Mouse (Mus musculus) layer of hippocampus, adult 9-10 months (tissue): ENCODE data around the gene Fam205c.

Experiments used
- DNase-seq: peaks from one replicate; pipeline ENCODE4 v3.0.0; 2022; ENCODE audit warnings: low spot score

Fam205c gene

GRCm38 (mm10) chr4:42874134-42874533 lies at the start of gene Fam205c:
Fam205c (minus strand) TSS chr4:42874234.
- no peak for DNase-seq

DNA sequence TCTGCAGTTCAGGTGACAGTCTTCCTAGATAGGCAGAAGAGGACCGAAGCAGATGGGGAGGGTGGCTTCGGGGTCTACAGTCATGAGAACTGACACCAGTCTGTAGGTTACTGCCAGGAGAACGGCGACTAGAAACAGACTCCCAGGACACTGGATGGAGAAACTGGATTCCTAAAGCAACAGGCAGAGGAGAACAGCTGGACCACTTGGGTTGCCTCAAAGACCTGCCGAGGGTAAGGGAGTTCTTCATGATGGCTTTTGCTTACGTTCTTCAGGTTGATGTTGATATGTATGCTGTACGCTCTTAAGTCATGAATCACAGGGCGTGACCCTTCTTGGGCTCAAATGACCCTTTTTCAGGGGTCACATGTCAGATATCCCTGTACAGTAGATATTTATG lies 48.4 kb upstream of the Fam205c start:
- DNase-seq: no peak

- no peak for DNase-seq
Measured at GRCm38 (mm10) chr4:42922056-42922455, 48.0 kb upstream of the Fam205c start.

- DNase-seq: no peak
Measured at GRCm38 (mm10) chr4:42921536-42921935, 47.5 kb upstream of the Fam205c start.

- no peak for DNase-seq
Measured at GRCm38 (mm10) chr4:42920726-42921125, 46.7 kb upstream of the Fam205c start.

DNA sequence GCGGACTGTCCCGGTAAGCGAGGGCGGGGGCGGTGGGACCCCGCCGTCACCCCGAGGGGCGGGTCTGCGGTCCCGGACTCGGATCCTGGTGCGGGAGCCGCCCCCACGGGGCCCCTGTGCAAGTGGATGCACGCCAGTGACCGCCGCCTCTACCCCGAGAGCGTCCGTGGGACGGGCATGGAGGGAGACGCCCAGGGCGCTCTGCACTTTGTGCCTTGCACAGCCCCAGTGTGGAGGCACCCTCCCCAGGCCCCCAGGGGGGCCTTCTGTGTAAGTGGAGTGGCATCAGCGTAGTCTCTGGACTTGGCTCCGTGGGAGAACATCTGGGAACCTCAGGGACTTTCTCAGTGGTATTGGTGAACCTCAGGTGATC lies 43.4 kb upstream of the Fam205c start:
- DNase-seq: no peak

DNA sequence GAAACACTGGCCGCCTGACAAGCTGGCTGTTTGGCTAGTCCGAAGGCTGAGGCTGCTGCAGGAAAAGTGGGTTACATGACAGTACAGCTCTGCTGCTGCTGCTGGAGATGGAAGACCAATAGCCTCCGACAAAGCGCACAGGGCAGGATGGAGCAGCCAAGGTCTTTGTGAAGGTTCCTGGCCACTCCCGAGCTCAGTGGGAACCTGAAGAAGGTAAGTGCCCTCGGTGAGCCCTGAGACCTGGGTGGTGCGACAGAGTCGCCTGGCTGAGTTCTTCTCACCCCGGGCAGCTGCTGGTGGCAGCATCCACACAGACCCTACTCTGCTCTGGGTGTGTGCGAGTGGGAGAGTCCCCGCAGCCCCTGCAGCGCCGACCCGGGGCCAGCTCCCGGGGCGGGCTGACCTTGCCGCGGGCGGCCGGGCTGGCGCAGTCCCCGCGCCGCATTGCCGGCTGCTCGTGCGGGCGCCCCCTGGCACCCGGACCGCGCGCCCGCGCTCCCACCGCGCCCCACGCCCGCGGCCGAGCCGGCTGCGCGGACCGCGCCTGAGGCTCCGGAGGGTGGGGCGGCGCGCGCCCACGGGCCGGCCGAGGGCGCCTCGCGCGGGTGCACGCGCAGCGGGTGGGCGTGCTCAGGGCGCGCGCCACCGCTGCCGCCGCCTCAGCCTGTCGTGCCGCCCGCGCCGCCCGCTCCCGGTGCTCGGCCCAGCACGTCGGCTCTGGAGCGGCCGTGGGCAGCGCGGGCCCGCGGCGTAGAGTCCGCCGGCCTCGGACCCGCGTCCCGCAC lies 42.8 kb upstream of the Fam205c start, which contains the start of gene Phf24:
Gene Phf24 (plus strand): TSS at position 44 of the 785 bp plus-strand sequence.
- no peak for DNase-seq

DNA sequence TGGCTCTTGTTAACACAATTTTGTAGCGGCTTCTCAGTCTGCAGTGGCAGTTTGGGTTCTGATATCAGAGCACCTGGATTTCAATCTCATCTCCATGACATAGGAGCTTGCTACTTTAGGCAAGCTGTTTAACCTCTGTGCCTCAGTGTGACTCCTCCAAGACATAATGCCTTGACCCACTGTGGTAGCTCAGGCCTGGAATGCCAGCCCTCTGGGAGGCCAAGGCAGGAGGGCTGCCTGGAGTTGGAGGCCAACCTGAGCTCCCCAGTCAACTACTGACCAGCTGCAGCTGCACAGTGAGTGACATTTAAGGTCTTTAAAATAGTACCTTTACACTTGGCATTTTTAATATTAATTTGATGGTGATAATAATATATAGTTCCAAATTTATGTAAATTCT lies 41.9 kb upstream of the Fam205c start:
- DNase-seq: no peak

- no peak for DNase-seq
Measured at GRCm38 (mm10) chr4:42915311-42915710, 41.3 kb upstream of the Fam205c start.

- no peak for DNase-seq
Measured at GRCm38 (mm10) chr4:42913391-42913790, 39.4 kb upstream of the Fam205c start.

GRCm38 (mm10) chr4:42904966-42905365 lies 30.9 kb upstream of the Fam205c start:
- no peak for DNase-seq

DNA sequence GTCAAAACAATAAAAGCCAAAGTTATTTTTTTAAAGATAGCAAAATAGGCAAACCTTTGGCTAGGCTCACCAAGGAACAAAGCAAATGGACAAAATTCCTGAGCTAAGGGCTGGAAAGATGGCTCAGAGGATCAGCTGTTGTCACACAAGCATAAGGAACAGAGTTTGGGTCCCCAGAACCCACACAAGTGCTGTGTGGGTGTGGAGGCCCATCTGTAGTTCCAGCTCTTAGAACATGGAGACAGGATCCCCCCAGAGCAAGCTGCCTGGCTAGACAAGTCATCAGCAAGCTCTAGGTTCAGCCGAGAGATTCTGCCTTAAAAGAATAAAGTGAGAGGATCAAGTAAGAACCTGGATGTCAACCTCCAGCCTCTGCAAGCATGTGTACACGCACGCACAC lies 30.5 kb upstream of the Fam205c start:
- DNase-seq: no peak

GRCm38 (mm10) chr4:42903942-42904341 lies 29.9 kb upstream of the Fam205c start:
- no peak for DNase-seq

DNA sequence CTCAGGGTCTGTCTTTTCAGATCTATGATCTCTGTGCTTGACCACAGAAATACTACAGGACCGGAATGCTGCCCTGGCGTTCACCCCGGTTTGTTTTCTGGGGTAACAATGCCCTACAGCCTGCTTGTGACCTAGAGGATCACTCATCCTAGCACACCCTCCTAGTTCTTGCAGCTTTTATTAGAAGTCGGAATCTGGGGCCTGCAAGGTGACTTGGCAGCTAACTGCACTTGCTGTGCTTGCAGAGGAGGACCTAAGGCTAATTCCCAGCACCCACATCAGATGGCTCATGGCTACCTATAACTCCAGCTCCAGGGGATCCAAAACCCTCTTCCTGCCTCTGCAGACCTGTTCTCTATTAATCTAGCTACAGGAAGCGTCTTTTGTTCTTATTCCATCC lies 28.7 kb upstream of the Fam205c start:
- DNase-seq: no peak

- no peak for DNase-seq
Measured at GRCm38 (mm10) chr4:42902174-42902573, 28.1 kb upstream of the Fam205c start.

GRCm38 (mm10) chr4:42900878-42901277 lies 26.8 kb upstream of the Fam205c start:
- DNase-seq: no peak

GRCm38 (mm10) chr4:42898914-42899313 lies 24.9 kb upstream of the Fam205c start:
- DNase-seq: no peak

DNA sequence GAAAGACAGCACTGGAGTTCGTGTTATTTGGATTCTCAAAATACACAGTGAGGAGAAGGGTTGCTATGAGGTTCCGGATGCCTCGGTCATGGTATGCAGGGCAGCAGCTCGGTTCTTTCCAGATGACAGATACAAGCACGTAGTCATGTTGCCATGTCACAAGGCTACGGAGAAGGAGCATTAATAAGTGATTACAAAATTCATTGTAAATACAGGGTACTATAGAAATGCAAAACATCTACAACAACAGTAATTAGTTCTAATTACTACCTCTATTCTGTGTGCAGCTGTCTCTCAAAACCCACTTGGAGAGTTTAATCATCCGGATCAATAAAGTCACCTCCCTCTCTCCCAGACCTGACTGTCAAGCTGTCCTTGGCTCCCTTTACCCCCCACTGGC lies 21.1 kb upstream of the Fam205c start:
- no peak for DNase-seq

GRCm38 (mm10) chr4:42891176-42891575 lies 17.1 kb upstream of the Fam205c start:
- DNase-seq: no peak

DNA sequence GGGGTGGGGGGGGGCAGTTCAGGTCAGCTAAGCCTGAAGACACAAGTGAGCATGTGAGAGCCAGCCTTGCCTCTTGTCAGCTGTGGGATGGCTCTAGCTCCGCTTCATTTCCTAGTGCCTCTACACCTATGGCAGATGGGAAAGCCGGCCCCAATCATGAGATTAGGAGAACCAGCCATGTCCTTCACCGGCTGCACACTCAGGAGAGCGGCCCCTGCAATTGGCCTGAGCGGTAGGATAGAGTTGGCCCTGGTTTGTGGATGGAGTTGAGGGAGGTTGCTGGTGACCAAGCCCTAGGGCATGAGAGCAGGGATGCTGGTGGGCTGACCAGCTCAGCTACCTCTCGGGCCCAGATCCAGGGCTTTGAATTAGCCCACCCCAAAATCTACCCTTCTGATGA lies 14.8 kb upstream of the Fam205c start:
- no peak for DNase-seq

DNA sequence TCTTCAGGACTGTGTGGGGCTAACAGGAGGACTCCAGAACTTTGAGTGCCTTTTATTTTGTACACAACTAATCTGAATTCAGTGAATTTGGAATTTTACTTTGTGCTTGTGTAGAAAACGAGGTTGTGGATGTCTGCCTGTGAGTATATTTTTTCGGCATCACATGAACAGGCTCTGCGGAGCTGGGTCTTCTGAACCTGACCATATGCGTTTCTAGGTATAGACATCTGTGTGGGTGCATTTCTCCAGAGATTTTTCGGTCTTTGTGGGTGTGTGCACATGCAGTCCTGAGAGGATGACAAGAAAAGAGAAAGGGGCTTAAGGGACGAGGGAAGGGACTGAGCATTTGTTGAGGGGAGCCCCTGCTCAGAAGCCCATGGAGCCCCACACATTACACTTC lies 12.9 kb upstream of the Fam205c start:
- no peak for DNase-seq

- DNase-seq: no peak
Measured at GRCm38 (mm10) chr4:42880677-42880948, 6.6 kb upstream of the Fam205c start.

- DNase-seq: no peak
Measured at GRCm38 (mm10) chr4:42879829-42880676, 6.0 kb upstream of the Fam205c start.

DNA sequence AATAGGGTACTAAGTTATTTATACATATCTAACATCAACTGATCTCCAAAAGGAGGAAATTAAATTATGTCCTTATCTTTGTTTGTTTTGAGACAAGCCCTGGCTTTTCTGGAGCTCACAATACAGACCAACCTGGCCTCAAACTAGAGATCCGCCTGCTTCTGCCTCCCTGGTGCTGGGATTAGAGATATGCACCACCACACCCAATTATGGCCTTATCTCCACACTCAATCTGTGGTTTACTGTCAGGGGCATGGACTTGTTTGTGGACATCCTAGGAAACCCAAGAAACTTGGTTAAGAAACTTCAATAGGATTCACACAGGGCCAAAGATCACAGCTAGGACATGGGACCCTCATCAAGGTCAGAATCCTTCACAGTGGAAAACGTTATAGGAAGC lies 3.6 kb upstream of the Fam205c start:
- no peak for DNase-seq
